Mouse (Mus musculus): ENCODE measurements around the gene Zfp787.

DNA sequence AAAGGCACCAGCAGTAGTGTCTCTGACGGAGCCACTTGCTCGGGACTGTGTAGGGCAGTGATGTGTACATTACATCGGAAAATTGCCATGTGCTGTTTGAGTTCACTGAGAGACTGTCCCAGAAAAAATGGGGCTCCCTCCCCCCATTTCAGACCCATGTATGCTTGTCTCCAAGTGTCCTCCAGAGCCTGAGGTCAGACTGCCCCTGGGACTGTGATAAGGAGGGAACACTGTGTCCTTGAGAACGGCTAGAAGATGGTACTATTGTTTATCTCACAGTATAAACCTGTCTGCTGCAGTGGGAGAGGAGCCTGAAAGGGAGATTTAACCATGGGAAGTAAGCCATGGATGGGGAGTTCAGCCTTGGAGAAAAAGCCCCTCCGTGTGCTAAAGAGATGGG lies 8.9 kb upstream of the Zfp787 start:
- TF ChIP-seq CTCF (IDR thresholded peaks at IDR 0.05; ENCODE audit: low read depth) (no peak), EP300 (optimal IDR thresholded peaks at IDR 0.05) (no peak)

Data from stomach, postnatal 0 days (tissue).